17 mouse cellular contexts compared by ENCODE assay signal in the genomic region with DNA sequence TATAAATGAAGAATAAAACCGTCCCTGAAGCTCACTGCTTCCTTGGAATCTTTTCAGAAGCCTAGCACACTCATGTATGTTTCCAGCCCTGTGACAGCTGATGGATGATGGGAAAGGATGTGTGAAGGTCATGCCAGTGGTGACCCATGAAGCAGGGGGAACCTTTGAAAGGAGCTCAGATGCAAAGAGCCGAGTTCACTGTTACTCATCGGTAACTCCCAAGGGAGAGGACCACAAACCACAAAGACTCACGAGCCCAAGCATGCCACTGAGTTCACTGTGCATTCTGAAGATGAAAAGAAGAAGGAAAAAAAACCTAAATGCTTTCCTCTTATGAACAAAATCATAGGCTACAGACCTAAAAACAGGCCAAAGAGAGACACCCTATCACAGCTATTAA.
DNase-seq lines count a peak whose midpoint lies in the region; ATAC-seq and TF ChIP-seq lines count a peak whose summit lies in the region.
"Had no signal": no experiment of that assay in that cellular context is flagged by ENCODE, and none has a peak within 500 bp of the region (broad histone marks: within the 10 kb centered on the region; RNA-seq: fewer than 3 reads in every experiment).

No protein-coding gene starts in this region.

- H3K9ac ChIP-seq in kidney, embryonic 14.5 days (ENCODE audit: low read depth, low read length), result no peak overlapping the region
- H3K9ac ChIP-seq: forebrain, postnatal 0 days; hindbrain, embryonic 13.5 days; intestine, embryonic 15.5 days had no signal

- no peaks in the 10 kb centered on the region for H3K9me3 ChIP-seq in kidney, embryonic 14.5 days (ENCODE audit: control insufficient read depth, low read length)
- H3K9me3 ChIP-seq: hindbrain, embryonic 13.5 days; intestine, embryonic 15.5 days had no signal

- in situ Hi-C loops in Patski (cut with MboI; ENCODE audit: low pct_unique_long_range_greater_than_20kb), result loop anchor here (5.0 to 10.0 kb wide), 4 partner anchors 139 to 512 kb away; no protein-coding TSS in a partner anchor

- DNase-seq in layer of hippocampus, adult 2 months (ENCODE audit: low spot score in 2 of 2), result no peak
- DNase-seq in layer of hippocampus, adult 9-10 months (ENCODE audit: low spot score), result no peak
- DNase-seq in 416B (ENCODE audit: low read depth) (peak; percentile 20), Patski (ENCODE audit: low read depth, low spot score) (peak; percentile 49)
- DNase-seq in left cerebral cortex, postnatal 25 days (ENCODE audit: low spot score in 2 of 2), result no peak
- DNase-seq: cerebellum, adult 9-10 months; cerebellum, postnatal 14 days; forebrain, postnatal 0 days; gastrocnemius, adult 2 months; gastrocnemius, postnatal 14 days had no signal

- no peak overlapping the region for H3K4me2 ChIP-seq in kidney, embryonic 14.5 days (replicated peaks; ENCODE audit: low read depth, low read length)
- H3K4me2 ChIP-seq: heart, embryonic 11.5 days; hindbrain, embryonic 13.5 days; intestine, embryonic 15.5 days had no signal

- CTCF ChIA-PET in Patski (lab: Charles Lee), result interaction anchor here (0.8 to 8.2 kb wide), 6 partner anchors 10 to 303 kb away, joined by 3 to 134 read pairs (median 4); no protein-coding TSS in a partner anchor

- H3K4me1 ChIP-seq in kidney, embryonic 14.5 days (ENCODE audit: control insufficient read depth, insufficient read depth, low read length), result no peaks in the 10 kb centered on the region

- H3K36me3 ChIP-seq in C2C12 (ENCODE audit: control insufficient read depth, insufficient read depth), result no peaks in the 10 kb centered on the region
- H3K36me3 ChIP-seq in kidney, embryonic 14.5 days (ENCODE audit: control insufficient read depth, insufficient read depth, low read length), result no peaks in the 10 kb centered on the region
- H3K36me3 ChIP-seq: hindbrain, embryonic 13.5 days; intestine, embryonic 15.5 days had no signal

- peak overlapping the region; percentile 46; the same call in 1 of the 2 replicates for H3K27ac ChIP-seq in layer of hippocampus, adult 2 months
- no peak overlapping the region for H3K27ac ChIP-seq in kidney, embryonic 14.5 days (ENCODE audit: low read depth, low read length)
- H3K27ac ChIP-seq: gastrocnemius, adult 2 months; hindbrain, embryonic 13.5 days; intestine, embryonic 15.5 days had no signal

- POLR2A ChIA-PET in Patski (lab: Charles Lee), result no interaction called here

- ATAC-seq in Patski, result peak; percentile 47
- ATAC-seq in kidney, embryonic 14.5 days (ENCODE audit: low FRiP score, low TSS enrichment), result no peak
- no peak for ATAC-seq in erythroid progenitor cell, adult 5-6 weeks (replicated peaks; ENCODE audit: low FRiP score, poor library complexity, severe bottlenecking)
- ATAC-seq: forebrain, postnatal 0 days; hindbrain, embryonic 16.5 days; intestine, embryonic 15.5 days had no signal

- no peak overlapping the region for H3ac ChIP-seq in C2C12 (ENCODE audit: control insufficient read depth, insufficient read length, low read depth)

- H3K4me3 ChIP-seq in layer of hippocampus, adult 2 months, result no peak overlapping the region
- no peak overlapping the region for H3K4me3 ChIP-seq in C2C12 (ENCODE audit: insufficient read depth, poor library complexity, severe bottlenecking)
- H3K4me3 ChIP-seq in kidney, embryonic 14.5 days (ENCODE audit: low read length), result no peak overlapping the region
- H3K4me3 ChIP-seq: gastrocnemius, adult 2 months; hindbrain, embryonic 13.5 days; intestine, embryonic 15.5 days had no signal

- no peaks in the 10 kb centered on the region for H3K79me3 ChIP-seq in C2C12 (ENCODE audit: low read depth)

- TF ChIP-seq CTCF in layer of hippocampus, adult 2 months (conservative IDR thresholded peaks at IDR 0.05), result no peak
- TF ChIP-seq CTCF in C2C12 (IDR thresholded peaks at IDR 0.05; ENCODE audit: control insufficient read depth, insufficient read depth, insufficient read length) (no peak), Patski (IDR thresholded peaks at IDR 0.05) (no peak)

- H3K79me2 ChIP-seq in C2C12 (ENCODE audit: control insufficient read depth, insufficient read depth), result no peaks in the 10 kb centered on the region

- H3K27me3 ChIP-seq in C2C12 (ENCODE audit: control insufficient read depth, insufficient read depth, insufficient read length), result peaks cover 2% of the 10 kb centered on the region
- no peaks in the 10 kb centered on the region for H3K27me3 ChIP-seq in Patski
- no peaks in the 10 kb centered on the region for H3K27me3 ChIP-seq in kidney, embryonic 14.5 days (ENCODE audit: control insufficient read depth, insufficient read depth, low read length)
- H3K27me3 ChIP-seq: intestine, embryonic 15.5 days had no signal

- WGBS in kidney, embryonic 14.5 days, result 35% methylated on average over 4 of the region's 4 CpGs

- intact Hi-C loops in left cerebral cortex, postnatal 25 days (cut with DNase I), result no loop called here

TF ChIP-seq in C2C12, 6 proteins besides CTCF, POLR2A, EP300 and RAD21:
- TF ChIP-seq MAX (IDR thresholded peaks at IDR 0.05) (peak; percentile 45), MYOG (IDR thresholded peaks at IDR 0.05; ENCODE audit: control insufficient read depth, extremely low read depth, insufficient read length) (no peak), CEBPB (IDR thresholded peaks at IDR 0.05; ENCODE audit: low read depth) (no peak), USF1 (IDR thresholded peaks at IDR 0.05; ENCODE audit: low read depth) (no peak), FOSL1 (IDR thresholded peaks at IDR 0.05; ENCODE audit: insufficient read depth, low read length, poor library complexity, severe bottlenecking) (no peak), MYOD1 (IDR thresholded peaks at IDR 0.05; ENCODE audit: control insufficient read depth, insufficient read length, low read depth) (peak; percentile 61)

Comparison
In these comparisons a context has a peak if more than half of its experiments do, and no peak if none do; other contexts are left out.
1. DNase-seq: peak in 416B (single experiment) and Patski (single experiment); none in layer of hippocampus, adult 2 months (0 of 2), layer of hippocampus, adult 9-10 months (single experiment) and left cerebral cortex, postnatal 25 days (0 of 2).